Mouse (Mus musculus) left cerebral cortex, postnatal 10 days (tissue): Measurements from ENCODE around the gene 1700034J05Rik. TPM values are rescaled to one million over a fixed set of nuclear protein-coding genes. Genes with fewer than 3 reads are reported as not detected.

Experiments
- DNase-seq, 2 experiments: peaks; one replicate each; pipeline ENCODE4 v3.0.0; 2021 to 2022; ENCODE audit warnings: low spot score in 2 of 2, mixed read lengths in 1 of 2; ENCODE audit errors: extremely low spot score in 1 of 2
- intact Hi-C: fragments of 180-260 bp; cut with DNase I; formaldehyde crosslinking; loops from one replicate; pipeline ENCODE4 v1.15.1; 2025
- total RNA-seq, 2 experiments: library from RNA; stranded (reverse); gene quantifications; 2 replicates each; pipeline ENCODE4 v1.2.3; 2021

The 1700034J05Rik gene
- total RNA-seq, 2 experiments from 2014 or later = not detected

DNA sequence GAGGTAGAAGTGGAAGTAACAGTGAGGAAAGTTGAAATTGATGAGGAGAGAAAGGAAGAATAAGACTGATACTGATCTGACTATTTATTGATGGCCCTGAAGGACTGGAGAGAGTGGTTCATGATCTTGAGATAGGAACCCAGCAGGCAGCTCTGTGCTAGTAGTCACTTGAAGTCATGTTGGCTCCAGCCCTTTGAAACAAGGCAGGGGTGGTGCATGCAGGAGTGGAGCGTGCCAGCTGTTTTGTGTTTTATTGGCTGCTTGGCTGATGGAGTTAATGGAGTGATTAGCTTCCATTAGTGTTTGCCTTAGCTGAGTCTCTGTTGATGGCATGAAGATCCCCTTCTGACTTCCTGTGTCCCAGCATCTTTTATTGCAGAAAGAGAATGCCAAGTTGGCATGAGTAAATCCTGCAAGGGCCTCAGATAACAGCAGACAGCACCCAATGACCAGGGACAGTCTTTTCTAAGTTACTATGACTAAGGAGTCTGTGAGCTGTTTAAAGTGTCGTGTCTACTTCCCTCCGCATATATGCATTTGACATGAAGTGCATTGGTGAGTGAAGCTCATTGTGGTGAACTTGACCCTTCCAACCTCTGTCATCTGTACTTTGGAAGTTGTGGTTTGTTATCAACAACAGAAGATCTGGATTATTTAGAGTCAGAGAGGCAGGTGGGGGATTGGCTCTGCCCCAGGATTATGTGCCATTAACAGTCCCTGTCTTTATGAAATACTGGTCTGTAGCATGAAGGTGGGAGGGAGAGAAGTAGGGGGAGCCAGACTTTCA, 48.0 kb downstream of the 1700034J05Rik start:
- intact Hi-C loops = no loop called here
- DNase-seq = no peak

GRCm38 (mm10) chr6:146904707-146905106, 49.5 kb downstream of the 1700034J05Rik start:
- intact Hi-C loops = no loop called here
- DNase-seq = no peak

DNA sequence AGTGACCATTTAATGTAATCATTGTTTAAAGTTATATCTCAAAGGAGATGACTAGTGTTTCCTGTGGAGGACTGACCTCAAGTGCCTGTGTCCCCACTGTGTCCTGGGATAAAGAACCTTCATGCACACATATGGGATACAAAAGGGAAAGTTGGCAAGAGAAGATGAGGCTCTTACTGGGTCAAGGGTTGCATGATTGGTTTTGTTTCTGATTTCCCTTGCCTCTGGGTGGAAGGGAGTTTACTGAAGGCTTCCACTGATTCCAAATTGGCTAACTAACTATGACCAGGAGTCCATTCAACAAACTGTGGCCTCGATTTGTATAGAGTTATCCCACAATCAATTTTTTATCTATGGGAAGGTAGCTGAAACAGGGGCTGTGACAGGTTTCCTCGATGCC, 50.6 kb downstream of the 1700034J05Rik start:
- intact Hi-C loops = no loop called here
- DNase-seq = no peak

- intact Hi-C loops = no loop called here
- no peak for DNase-seq
These were observed 52.3 kb downstream of the 1700034J05Rik start for GRCm38 (mm10) chr6:146901929-146902328.

Other genes with a start within 250 kb of the 1700034J05Rik start
- gene Stk38l, start 229.4 kb downstream of the 1700034J05Rik start, total RNA-seq = 10 to 100 TPM; 16.5 to 16.6 TPM
- 10 to 100 TPM in 1 of 2 experiments, 1 to 10 TPM in 1; 7.1 to 11.5 TPM for gene Arntl2, start 158.4 kb downstream of the 1700034J05Rik start, total RNA-seq
- gene Smco2, start 104.3 kb downstream of the 1700034J05Rik start, total RNA-seq = not detected
- 100 to 1,000 TPM in 1 of 2 experiments, 10 to 100 TPM in 1; 96.3 to 100 TPM for gene Ppfibp1, start 65.9 kb downstream of the 1700034J05Rik start, total RNA-seq
- 1 to 10 TPM; 2.9 TPM for gene Rep15, start 78.2 kb upstream of the 1700034J05Rik start, total RNA-seq
- gene Mrps35, start 88.3 kb upstream of the 1700034J05Rik start, total RNA-seq = 10 to 100 TPM; 48.0 to 49.7 TPM
- under 1 TPM; 0.41 to 0.45 TPM for gene Mansc4, start 132.6 kb upstream of the 1700034J05Rik start, total RNA-seq
- gene Klhl42, start 137.0 kb upstream of the 1700034J05Rik start, total RNA-seq = 10 to 100 TPM; 25.2 to 25.8 TPM